Mouse (Mus musculus): ENCODE results near the gene Stxbp1. TPM values are rescaled to one million over a fixed set of nuclear protein-coding genes. Genes with fewer than 3 reads are reported as not detected.

Gene Stxbp1
- 9.4 and 9.7 TPM in 2 replicates for polyA plus RNA-seq (2012; rRNA removed)

DNA sequence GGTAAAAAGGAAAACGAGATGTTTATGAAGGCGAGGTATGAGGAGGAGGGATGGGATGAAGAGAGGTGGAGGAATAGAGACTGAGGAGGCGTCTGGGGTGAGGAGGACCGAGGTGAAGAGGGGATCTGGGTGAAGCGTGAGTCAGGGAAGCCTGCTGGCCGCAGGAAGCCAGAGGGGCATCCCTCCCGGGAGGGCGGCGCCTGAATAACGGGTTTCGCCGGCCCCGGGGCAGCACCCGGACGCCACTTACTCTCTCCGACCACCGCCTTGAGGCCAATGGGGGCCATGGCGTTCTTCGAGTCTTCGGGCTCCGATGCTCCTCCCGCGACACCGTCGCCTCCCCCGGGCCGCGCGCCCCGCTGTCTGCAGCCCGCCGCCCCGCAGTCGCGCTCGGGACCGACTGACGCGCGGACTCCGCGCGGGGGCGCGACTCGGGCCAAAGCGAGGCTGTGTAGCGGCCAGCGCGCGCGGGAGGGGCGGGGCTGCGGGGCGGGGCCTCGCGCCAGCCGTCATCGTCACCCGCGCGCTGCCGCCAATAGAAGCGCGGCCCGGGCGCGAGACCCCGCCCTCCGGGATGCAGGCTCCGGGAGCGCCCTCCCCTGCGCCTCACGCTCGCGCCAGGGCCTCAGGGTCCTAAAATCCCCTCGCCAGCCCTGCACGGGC lies at the start of gene Stxbp1:
Gene Stxbp1, minus strand, starts transcription at position 441 of the 663 bp plus-strand sequence.
- DNase-seq (ENCODE audit: low read depth, low spot score) = no peak
- WGBS = under 1% methylated on average over 78 of the region's 78 CpGs

DNA sequence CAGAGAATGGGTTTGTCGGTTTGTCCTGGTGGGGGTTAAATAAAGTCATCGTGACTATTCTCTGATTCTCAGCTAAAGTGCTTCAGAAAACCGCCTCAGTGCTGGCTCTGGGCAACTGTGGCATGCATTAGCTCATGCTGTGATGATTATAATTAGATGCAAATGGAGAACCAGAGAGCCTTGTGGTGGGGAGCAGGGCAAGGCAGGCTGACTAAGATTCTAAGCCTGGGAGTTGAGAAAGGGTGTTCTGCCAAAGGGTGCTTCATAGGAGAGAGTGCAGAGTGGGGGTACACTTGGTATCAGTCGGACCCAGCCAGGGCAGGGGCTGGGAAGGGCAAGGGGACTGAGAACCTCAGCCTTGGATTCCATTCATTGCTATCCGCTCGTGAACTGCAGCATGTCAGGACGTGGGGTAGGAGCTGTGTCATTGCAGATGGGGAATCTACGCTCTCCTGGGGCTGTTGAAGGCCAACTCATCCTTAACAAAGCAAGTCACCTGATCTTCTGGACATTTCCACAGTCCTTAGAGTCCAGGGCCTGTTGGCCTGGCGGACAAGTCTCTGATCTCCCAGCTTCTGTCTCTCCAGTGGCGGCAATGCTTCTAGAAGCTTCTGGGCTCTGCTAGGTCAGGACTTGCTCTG lies 49.6 kb upstream of the Stxbp1 start:
- 43% methylated on average over 10 of the region's 10 CpGs for WGBS

DNA sequence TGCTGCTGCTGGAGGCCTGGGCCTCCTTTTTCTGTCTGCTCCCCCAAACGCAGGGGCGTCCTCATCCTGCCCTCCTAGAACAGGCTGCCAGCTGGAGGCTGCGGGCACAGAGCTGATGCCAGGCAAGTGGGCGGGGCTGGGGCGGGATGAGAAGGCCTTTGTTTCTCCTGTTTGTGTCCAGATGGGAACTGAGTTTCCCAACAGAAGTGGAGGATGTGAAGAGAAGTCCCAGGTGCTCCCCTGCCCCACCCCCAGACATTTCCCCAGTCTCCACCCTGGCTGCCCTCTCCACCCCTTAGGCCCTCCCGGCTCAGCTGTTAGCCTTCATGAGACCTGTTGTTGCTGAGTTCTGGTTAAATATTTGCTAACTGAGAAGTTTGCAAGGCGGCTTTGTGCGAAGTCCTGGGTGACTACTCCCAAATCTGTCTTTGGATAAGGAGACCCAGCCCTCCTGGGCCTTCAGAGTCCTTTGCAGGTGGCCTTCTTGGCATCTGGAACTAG lies 48.6 kb upstream of the Stxbp1 start:
- WGBS = 20% methylated on average over 8 of the region's 8 CpGs
- no peak for DNase-seq (ENCODE audit: low read depth, low spot score)

More for the DNA sequence above, 49.6 kb upstream of the Stxbp1 start:
- no peak for DNase-seq (ENCODE audit: low read depth, low spot score)

DNA sequence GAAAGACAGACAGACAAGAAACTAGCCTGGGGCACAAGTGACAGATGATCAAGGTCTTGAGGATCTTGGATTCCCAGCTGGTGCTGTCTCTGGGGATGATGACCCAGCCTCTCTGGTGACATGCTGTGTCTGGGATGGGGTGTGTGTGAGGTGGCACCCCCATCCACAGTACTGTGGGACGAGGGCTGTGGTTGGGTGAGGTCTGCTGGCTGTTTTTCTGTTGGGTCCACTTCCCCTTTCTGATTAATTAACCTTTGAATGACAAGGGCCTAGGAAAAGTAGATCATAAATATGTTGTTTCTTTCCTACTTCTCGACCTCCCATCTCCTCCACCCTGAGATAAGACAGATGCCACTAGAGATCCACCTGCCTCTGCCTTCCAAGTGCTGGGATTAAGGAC lies 47.1 kb upstream of the Stxbp1 start:
- no peak for DNase-seq (ENCODE audit: low read depth, low spot score)
- WGBS = 38% methylated on average over 2 of the region's 2 CpGs

GRCm38 (mm10) chr2:32892490-32892889 lies 45.4 kb upstream of the Stxbp1 start:
- no peak for DNase-seq (ENCODE audit: low read depth, low spot score)
- 64% methylated on average over 14 of the region's 14 CpGs for WGBS

DNA sequence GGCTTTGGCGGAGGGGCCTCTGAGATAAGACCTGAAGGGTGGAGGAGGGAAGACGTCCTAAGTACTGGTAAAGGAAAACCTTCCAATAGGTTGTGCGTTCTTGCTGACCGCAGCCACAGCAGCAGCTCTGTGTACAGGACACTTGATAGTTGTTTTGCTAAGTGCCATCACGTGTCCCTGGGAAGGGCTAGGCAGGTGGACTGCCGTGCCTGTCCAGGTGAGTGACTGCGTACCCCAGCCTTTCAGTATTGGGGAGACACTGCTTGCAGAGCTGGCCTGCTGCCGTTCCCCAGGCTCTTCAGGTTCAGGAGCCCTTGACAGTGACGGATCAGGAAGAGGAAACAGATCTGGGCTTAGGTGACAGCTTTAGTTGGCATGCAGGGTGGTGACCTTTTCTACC lies 44.2 kb upstream of the Stxbp1 start:
- WGBS = 52% methylated on average over 9 of the region's 9 CpGs
- DNase-seq (ENCODE audit: low read depth, low spot score) = no peak

DNA sequence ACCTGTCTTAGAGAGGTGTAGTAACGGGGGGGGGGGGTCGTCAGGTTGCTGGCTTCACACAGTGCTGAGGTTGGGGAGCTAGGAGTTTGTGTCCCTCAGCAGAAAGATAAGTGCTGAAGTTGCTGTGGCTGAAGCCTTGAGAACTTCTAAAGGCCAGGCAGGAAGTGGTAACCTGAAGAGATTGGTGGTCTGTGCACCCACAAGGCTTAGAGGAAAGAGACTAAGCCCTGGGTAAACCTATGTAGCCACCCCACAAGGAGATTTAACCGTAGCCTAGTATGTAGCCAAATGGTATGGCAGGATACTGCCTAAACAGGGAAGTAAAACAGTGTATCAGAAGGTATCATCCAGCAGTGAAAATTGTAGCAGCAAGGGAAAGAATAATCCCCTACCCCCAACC lies 43.2 kb upstream of the Stxbp1 start:
- WGBS = 71% methylated on average over 3 of the region's 3 CpGs

GRCm38 (mm10) chr2:32888551-32888950 lies 41.5 kb upstream of the Stxbp1 start:
- 61% methylated on average over 3 of the region's 3 CpGs for WGBS
- DNase-seq (ENCODE audit: low read depth, low spot score) = no peak

More for the DNA sequence above, 43.2 kb upstream of the Stxbp1 start:
- no peak for DNase-seq (ENCODE audit: low read depth, low spot score)

DNA sequence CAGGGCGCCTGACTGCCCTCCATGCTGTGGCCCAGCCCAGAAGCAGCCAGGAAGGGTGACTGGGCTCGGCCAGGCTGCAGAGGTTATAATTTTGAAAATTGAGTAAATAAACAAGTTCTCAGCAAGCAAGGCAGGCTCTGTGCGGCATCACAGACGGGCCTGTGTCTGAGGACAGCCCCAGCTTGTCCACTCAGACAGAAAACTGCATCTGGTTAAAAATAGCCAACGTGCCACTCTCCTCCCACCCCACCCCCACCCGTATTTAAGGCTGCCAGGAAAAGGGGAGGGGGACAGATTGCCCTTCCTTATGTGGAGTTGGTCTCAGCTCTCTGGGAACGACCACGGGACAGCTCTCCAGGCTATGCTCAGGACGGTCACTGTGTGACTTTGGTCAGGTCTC lies 41.0 kb upstream of the Stxbp1 start:
- WGBS = 51% methylated on average over 9 of the region's 9 CpGs
- DNase-seq (ENCODE audit: low read depth, low spot score) = no peak

DNA sequence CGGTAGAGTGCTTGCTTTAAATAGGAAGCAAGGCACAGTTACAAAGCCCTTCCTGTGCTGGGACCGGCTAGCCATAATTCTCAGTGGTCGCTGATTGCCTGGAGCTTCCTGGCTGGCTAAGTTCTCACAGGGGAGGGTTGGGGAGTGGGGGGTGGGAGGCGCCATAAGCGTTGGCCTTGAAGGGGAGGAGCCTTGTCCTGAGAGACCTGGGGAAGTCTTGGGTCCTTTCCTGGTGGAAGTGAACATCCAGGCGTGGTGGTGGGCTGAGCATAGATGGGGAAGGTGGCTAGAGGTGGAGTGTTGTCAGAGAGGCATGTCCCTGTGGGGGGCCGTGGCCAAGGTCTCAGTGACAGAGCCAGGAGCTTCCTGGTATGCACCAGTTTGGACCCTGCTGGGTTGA lies 37.7 kb upstream of the Stxbp1 start:
- 48% methylated on average over 7 of the region's 7 CpGs for WGBS
- DNase-seq (ENCODE audit: low read depth, low spot score) = no peak

GRCm38 (mm10) chr2:32882283-32883043 lies 35.4 kb upstream of the Stxbp1 start:
- no peak for DNase-seq (ENCODE audit: low read depth, low spot score)
- WGBS = 14% methylated on average over 21 of the region's 21 CpGs

DNA sequence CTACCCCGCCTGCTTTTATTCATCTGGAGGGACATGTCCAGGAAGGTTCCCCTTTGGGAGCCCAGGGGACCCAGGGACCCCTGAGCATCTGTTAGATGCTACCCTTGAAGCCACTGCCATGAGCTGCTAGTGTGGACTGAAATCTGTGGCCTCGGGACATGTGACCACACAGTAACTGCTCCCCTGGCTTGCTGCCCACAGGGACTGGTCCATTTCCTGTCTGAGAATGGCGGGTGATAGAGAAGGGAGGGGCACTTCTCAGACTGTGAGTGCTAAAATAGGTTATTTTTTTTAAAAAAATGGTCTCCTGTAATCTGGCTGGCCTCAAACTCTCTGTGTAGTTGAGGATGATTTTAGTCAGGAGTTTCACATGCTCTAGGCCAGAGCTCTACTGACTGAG lies 34.7 kb upstream of the Stxbp1 start:
- no peak for DNase-seq (ENCODE audit: low read depth, low spot score)
- 5% methylated on average over 3 of the region's 3 CpGs for WGBS

- 46% methylated on average over 6 of the region's 6 CpGs for WGBS
- DNase-seq (ENCODE audit: low read depth, low spot score) = no peak
Observed at GRCm38 (mm10) chr2:32881054-32881453, 34.0 kb upstream of the Stxbp1 start.

DNA sequence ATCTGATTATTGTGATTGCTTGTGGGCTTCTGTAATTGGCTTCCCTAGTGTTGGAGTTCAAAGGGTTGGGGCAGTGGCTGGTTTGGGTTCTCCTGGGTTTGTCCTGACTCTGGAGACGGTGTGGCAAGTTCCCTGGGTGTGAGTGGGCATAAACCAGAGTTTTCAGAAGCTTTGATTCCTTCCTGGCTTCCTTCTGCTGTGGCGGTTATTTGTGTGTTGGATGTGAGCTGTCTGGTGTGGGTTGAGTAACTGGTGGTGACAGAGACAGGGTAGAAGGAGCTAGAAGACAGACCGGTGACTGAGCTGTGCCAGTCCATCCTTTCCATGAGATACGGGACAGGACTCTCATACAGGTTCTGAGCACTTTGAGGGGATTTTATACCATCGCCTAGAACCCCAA lies 32.5 kb upstream of the Stxbp1 start:
- WGBS = 54% methylated on average over 5 of the region's 5 CpGs
- no peak for DNase-seq (ENCODE audit: low read depth, low spot score)

- 16% methylated on average over 3 of the region's 3 CpGs for WGBS
- no peak for DNase-seq (ENCODE audit: low read depth, low spot score)
Observed at GRCm38 (mm10) chr2:32878396-32878795, 31.4 kb upstream of the Stxbp1 start.

GRCm38 (mm10) chr2:32877761-32878393 lies 30.8 kb upstream of the Stxbp1 start:
- WGBS = 21% methylated on average over 6 of the region's 6 CpGs
- DNase-seq (ENCODE audit: low read depth, low spot score) = no peak

DNA sequence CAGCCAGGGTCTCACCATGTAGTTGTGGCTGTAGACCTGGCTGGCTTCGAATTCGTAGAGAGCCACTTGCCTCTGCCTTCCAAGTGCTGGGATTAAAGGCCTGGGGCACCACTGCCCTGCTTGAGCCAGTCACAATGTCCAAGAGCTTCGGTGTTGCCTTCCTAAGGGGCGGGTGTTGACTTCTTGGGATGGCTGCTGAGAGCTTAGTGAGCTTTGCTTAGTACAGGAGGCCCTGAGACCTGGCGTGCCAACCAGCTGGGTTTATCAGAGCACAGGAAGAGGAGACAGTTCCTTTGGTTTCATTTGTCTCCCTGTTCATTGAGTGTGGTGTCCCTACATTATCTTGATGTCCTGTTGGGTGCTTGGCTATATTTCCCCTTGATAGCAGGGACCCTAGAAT lies 30.3 kb upstream of the Stxbp1 start:
- no peak for DNase-seq (ENCODE audit: low read depth, low spot score)
- 10% methylated on average over 5 of the region's 5 CpGs for WGBS

DNA sequence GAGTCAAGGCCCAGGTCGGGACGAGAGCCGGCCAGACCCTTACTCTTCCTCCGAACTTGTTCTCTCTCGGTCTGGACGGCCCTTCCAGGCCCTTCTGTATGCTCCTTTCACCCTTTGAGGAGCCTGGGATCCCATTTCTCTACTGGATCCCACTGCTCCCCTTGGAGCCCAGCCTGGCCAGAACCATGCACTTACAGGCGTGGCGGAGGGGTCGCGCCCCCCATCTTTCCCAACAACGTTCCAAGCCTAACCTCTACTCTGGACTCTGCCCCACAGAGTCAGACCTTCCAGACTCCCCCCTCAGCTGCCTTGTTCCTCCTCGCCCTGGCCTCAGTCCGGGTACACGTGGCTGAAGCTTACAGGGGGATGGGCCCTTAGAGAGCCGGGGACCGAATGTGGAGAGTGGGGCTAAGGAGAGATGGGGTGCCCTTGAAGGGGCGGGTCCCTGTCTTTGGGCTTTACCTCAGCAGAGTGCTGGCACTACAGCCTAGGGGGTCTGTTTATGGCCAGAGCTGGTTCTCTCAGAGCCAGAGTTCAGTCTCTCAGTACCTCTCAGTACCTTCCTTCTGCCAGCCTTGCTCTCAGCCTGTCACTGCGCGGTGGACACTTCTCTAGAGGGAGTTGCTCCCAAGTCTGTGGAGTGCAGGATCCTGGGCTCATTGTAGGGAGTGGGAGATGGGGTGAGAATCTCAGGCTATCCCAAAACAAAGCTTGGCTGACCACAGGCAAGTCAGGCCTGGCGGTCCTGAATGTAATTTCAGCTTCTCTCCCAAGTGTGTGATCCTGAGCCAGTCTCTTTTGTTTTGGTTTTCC lies 29.7 kb upstream of the Stxbp1 start:
- DNase-seq (ENCODE audit: low read depth, low spot score) = no peak
- 1% methylated on average over 20 of the region's 20 CpGs for WGBS

All from large intestine, adult 2 months (tissue).